Mouse (Mus musculus): ENCODE measurements around the gene Spint3. TPM values are rescaled to one million over a fixed set of nuclear protein-coding genes. Genes with fewer than 3 reads are reported as not detected.

Spint3 gene
- polyA plus RNA-seq, 1 experiment from 2014 or later: not detected

DNA sequence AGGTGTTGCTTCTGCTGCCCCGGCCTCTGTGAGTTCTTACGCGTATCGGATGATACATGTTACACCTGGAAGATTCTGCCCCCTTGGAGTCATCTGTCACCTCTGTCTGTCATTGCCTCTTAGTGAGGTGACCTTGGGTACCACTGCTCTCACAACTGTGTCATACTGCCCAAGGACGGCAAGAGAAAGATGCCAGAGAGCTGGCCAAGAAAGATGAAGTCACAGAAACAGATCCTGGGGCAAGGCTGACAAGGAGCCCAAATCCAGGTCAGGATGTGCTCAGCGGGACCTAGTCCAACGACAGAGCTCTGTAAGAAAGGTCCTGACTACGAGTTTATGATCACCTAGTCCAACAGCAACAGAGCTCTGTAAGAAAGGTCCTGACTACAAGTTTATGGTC lies 13.2 kb downstream of the Spint3 start:
- H3K27me3 ChIP-seq (replicated peaks; ENCODE audit: control insufficient read depth, insufficient read depth, low read length): no peaks in the 10 kb centered on the region
- no peak overlapping the region for H3K4me2 ChIP-seq (ENCODE audit: low read length)
- DNase-seq (ENCODE audit: low spot score): no peak
- H3K9me3 ChIP-seq (ENCODE audit: control insufficient read depth, low read length): no peaks in the 10 kb centered on the region
- ATAC-seq (replicated peaks; ENCODE audit: low FRiP score, low TSS enrichment, low read depth): no peak
- no peak overlapping the region for H3K27ac ChIP-seq (ENCODE audit: low read depth)
- no peak overlapping the region for H3K4me3 ChIP-seq (ENCODE audit: low read depth, low read length)
- 83% methylated on average over 8 of the region's 8 CpGs for WGBS
- H3K4me1 ChIP-seq (replicated peaks; ENCODE audit: control insufficient read depth, insufficient read depth, low read length): peaks cover 15% of the 10 kb centered on the region
- H3K9ac ChIP-seq (ENCODE audit: low read length): no peak overlapping the region
- no peaks in the 10 kb centered on the region for H3K36me3 ChIP-seq (ENCODE audit: control insufficient read depth, insufficient read depth, low read length)

DNA sequence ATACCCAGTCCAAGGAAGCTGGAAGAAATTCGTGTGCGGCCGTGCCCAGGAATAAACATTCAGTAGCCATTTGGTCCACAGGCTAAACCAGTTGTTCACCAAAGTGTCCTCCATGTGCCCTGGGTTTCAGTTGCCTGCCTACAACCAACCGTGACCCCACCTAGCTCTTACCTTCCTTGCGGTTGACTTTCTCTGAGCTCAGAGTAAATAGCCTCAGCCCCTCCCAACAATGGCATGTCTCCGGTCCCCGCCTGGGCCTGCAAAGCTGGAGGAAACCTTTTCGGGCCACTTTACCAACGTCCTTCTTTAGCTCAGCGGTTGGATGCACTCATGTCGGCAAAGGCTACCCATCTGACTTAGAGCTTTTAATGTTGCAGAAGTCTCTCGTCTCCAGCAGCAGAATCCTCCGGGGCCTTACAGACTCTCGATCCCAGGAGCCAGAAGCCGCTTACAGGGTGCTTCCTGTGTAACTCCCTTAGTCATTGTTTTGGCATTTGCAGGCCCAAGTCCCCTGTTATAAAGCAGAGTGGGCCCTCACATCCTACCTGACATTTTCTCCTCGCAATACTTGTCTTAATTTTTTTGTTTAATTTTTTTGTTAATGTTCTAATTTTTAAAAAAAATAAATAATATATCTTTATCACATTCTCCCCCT lies 14.1 kb downstream of the Spint3 start:
- Histone ChIP-seq H3K4me3 (ENCODE audit: low read depth, low read length) (no peak overlapping the region), H3K4me1 (replicated peaks; ENCODE audit: control insufficient read depth, insufficient read depth, low read length) (peaks cover 15% of the 10 kb centered on the region), H3K4me2 (ENCODE audit: low read length) (no peak overlapping the region; the same call in 1 of the 2 replicates), H3K27ac (ENCODE audit: low read depth) (no peak overlapping the region), H3K9me3 (ENCODE audit: control insufficient read depth, low read length) (no peaks in the 10 kb centered on the region), H3K9ac (ENCODE audit: low read length) (no peak overlapping the region), H3K36me3 (ENCODE audit: control insufficient read depth, insufficient read depth, low read length) (no peaks in the 10 kb centered on the region), H3K27me3 (replicated peaks; ENCODE audit: control insufficient read depth, insufficient read depth, low read length) (no peaks in the 10 kb centered on the region)
- ATAC-seq (replicated peaks; ENCODE audit: low FRiP score, low TSS enrichment, low read depth) (0 out of 2 replicates have a peak, but pooled peaks have one; percentile 44), DNase-seq (ENCODE audit: low spot score) (peak; percentile 66)
- 31% methylated on average over 16 of the region's 16 CpGs for WGBS

DNA sequence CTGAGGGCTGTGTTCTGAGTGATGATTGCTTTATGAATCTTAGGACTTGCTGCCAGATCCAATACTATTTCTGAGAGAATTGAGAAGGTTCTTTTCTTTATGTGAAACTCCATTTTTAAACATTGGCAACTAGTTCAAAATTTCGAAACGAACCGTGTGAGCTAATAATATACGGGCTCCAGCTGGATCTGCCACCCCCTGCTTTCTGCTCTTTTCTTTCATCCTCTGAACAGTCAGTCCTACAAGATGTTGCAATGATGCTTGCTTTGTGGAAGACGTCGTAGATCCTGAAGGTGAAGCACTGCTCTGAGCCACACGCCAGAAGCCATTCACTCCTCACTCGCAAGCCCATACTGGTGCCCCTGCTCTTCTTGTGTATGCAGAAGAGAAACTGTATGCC lies 14.8 kb downstream of the Spint3 start:
- ATAC-seq (replicated peaks; ENCODE audit: low FRiP score, low TSS enrichment, low read depth) (no peak), DNase-seq (ENCODE audit: low spot score) (no peak)
- Histone ChIP-seq H3K27me3 (replicated peaks; ENCODE audit: control insufficient read depth, insufficient read depth, low read length) (no peaks in the 10 kb centered on the region), H3K4me3 (ENCODE audit: low read depth, low read length) (no peak overlapping the region), H3K4me1 (replicated peaks; ENCODE audit: control insufficient read depth, insufficient read depth, low read length) (peaks cover 12% of the 10 kb centered on the region), H3K9ac (ENCODE audit: low read length) (no peak overlapping the region), H3K36me3 (ENCODE audit: control insufficient read depth, insufficient read depth, low read length) (no peaks in the 10 kb centered on the region), H3K9me3 (ENCODE audit: control insufficient read depth, low read length) (no peaks in the 10 kb centered on the region), H3K4me2 (ENCODE audit: low read length) (no peak overlapping the region), H3K27ac (ENCODE audit: low read depth) (no peak overlapping the region)
- 75% methylated on average over 8 of the region's 8 CpGs for WGBS

DNA sequence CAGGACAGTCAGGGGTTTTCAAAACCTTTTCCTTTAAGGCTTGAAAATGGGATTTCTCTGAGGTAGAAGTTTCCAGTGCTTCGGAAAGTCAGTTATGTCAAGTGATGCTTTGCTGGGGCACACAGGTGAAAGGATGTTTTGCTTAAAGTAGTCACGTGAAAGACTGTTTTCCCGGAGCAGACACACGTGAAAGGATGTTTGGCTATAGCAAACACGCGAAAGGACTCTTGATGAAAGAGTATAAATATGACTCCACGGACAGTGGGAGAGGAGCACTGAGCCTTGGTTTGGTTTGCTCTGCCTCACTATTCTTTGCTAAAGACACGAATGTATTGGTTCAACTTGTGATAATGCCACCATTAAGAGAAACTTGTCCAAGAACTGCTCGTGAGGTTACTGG lies 21.8 kb downstream of the Spint3 start:
- Histone ChIP-seq H3K9ac (ENCODE audit: low read length) (no peak overlapping the region), H3K4me2 (ENCODE audit: low read length) (no peak overlapping the region), H3K4me3 (ENCODE audit: low read depth, low read length) (no peak overlapping the region), H3K36me3 (ENCODE audit: control insufficient read depth, insufficient read depth, low read length) (no peaks in the 10 kb centered on the region), H3K27me3 (replicated peaks; ENCODE audit: control insufficient read depth, insufficient read depth, low read length) (no peaks in the 10 kb centered on the region), H3K27ac (ENCODE audit: low read depth) (no peak overlapping the region), H3K4me1 (replicated peaks; ENCODE audit: control insufficient read depth, insufficient read depth, low read length) (no peaks in the 10 kb centered on the region), H3K9me3 (ENCODE audit: control insufficient read depth, low read length) (no peaks in the 10 kb centered on the region)
- WGBS: 88% methylated on average over 9 of the region's 9 CpGs
- no peak for DNase-seq (ENCODE audit: low spot score)
- no peak for ATAC-seq (replicated peaks; ENCODE audit: low FRiP score, low TSS enrichment, low read depth)

DNA sequence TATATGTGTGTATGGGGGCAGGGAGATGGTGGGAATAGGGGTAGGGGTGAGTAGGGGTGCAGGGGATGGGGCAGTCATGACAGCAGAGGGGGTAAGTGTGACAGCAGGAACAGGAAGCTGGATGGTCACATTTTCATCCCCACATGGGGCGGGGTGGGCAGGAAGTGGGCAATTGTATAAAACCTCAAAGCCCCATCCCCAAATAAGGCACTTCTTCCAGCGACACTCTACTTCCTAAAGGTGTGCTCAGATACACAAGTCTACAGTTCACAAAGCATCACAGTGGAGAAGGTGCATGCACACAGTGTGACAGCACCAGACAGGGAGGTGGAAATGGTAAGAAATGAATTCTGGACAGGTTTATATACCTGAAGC lies 22.4 kb downstream of the Spint3 start:
- no peak for DNase-seq (ENCODE audit: low spot score)
- no peaks in the 10 kb centered on the region for H3K36me3 ChIP-seq (ENCODE audit: control insufficient read depth, insufficient read depth, low read length)
- no peaks in the 10 kb centered on the region for H3K4me1 ChIP-seq (replicated peaks; ENCODE audit: control insufficient read depth, insufficient read depth, low read length)
- no peaks in the 10 kb centered on the region for H3K27me3 ChIP-seq (replicated peaks; ENCODE audit: control insufficient read depth, insufficient read depth, low read length)
- WGBS: 81% methylated on average over 2 of the region's 2 CpGs
- H3K9me3 ChIP-seq (ENCODE audit: control insufficient read depth, low read length): no peaks in the 10 kb centered on the region
- H3K9ac ChIP-seq (ENCODE audit: low read length): no peak overlapping the region
- no peak overlapping the region for H3K4me2 ChIP-seq (ENCODE audit: low read length)
- no peak overlapping the region for H3K4me3 ChIP-seq (ENCODE audit: low read depth, low read length)
- no peak overlapping the region for H3K27ac ChIP-seq (ENCODE audit: low read depth)
- no peak for ATAC-seq (replicated peaks; ENCODE audit: low FRiP score, low TSS enrichment, low read depth)

DNA sequence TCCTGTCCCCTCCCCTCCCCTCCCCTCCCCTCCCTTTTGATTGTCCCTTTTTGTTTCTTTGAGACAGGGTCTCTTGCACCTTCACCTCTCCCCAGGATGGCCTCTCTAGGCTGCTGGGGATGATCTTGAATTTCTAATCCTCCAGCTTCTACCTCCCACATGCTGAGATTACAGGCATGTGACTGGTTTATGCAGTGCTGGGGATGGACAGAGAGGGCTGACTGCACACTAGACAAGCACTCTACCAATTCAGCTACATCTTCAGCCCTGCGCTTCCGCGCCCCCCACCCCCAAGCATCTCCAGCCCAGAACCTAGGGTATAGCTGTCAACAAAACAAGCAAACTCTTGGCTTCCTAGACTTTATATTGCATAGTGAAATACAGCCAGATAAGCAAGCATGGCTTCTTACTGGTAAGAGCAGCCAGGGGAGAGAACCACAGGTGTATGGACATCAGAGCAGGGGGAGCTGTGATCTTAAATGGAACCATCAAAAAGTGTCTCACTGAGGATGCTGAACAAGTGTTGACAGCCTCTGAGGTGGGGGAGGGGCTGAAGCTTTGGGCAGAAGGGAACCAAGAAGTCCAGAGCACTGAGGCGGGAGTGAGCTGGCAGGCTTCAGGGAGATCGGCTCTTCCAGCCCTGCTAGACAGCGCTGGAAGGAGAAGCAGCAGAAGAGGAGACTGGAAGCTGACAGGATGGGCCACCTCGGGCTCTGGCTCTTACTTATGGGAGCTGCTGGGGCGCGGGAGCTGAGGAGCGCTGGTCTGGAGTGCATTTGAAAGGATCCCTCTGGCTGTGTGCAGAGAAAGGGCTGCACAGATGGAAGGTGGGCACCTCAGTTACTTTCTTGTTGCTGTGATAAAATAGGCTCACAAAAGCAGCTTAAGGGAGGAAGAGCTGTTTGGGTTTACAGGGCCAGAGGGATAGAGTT lies 23.0 kb downstream of the Spint3 start:
- ATAC-seq (replicated peaks; ENCODE audit: low FRiP score, low TSS enrichment, low read depth) (no peak), DNase-seq (ENCODE audit: low spot score) (no peak)
- no peak overlapping the region for H3K4me3 ChIP-seq (ENCODE audit: low read depth, low read length)
- no peaks in the 10 kb centered on the region for H3K9me3 ChIP-seq (ENCODE audit: control insufficient read depth, low read length)
- WGBS: 25% methylated on average over 10 of the region's 10 CpGs
- no peak overlapping the region for H3K9ac ChIP-seq (ENCODE audit: low read length)
- H3K4me2 ChIP-seq (ENCODE audit: low read length): no peak overlapping the region
- no peak overlapping the region for H3K27ac ChIP-seq (ENCODE audit: low read depth)
- no peaks in the 10 kb centered on the region for H3K36me3 ChIP-seq (ENCODE audit: control insufficient read depth, insufficient read depth, low read length)
- H3K27me3 ChIP-seq (replicated peaks; ENCODE audit: control insufficient read depth, insufficient read depth, low read length): no peaks in the 10 kb centered on the region
- H3K4me1 ChIP-seq (replicated peaks; ENCODE audit: control insufficient read depth, insufficient read depth, low read length): no peaks in the 10 kb centered on the region

DNA sequence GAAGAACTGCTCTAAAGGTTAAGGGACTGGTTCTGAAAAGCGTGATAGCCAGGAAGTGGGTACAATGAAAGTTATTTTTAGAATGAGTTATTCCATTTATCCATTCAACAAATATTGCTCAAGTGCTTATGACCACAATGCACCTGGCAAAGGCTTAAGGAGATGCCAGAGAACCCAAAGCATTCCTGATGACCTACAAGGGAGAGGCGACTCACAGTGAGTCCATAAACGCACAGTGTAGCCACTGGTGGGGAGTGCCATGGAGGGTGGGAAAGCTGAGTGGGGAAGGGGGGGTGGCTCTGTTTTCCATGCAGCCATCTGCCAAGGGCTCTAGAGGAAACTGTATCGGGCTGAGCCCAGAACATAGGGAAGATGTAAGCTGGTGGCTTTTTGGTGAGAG lies 23.9 kb downstream of the Spint3 start:
- Histone ChIP-seq H3K4me1 (replicated peaks; ENCODE audit: control insufficient read depth, insufficient read depth, low read length) (no peaks in the 10 kb centered on the region), H3K27me3 (replicated peaks; ENCODE audit: control insufficient read depth, insufficient read depth, low read length) (no peaks in the 10 kb centered on the region), H3K4me3 (ENCODE audit: low read depth, low read length) (no peak overlapping the region), H3K27ac (ENCODE audit: low read depth) (no peak overlapping the region), H3K4me2 (ENCODE audit: low read length) (no peak overlapping the region), H3K36me3 (ENCODE audit: control insufficient read depth, insufficient read depth, low read length) (no peaks in the 10 kb centered on the region), H3K9me3 (ENCODE audit: control insufficient read depth, low read length) (no peaks in the 10 kb centered on the region), H3K9ac (ENCODE audit: low read length) (no peak overlapping the region)
- DNase-seq (ENCODE audit: low spot score) (no peak), ATAC-seq (replicated peaks; ENCODE audit: low FRiP score, low TSS enrichment, low read depth) (no peak)
- 49% methylated on average over 4 of the region's 4 CpGs for WGBS

DNA sequence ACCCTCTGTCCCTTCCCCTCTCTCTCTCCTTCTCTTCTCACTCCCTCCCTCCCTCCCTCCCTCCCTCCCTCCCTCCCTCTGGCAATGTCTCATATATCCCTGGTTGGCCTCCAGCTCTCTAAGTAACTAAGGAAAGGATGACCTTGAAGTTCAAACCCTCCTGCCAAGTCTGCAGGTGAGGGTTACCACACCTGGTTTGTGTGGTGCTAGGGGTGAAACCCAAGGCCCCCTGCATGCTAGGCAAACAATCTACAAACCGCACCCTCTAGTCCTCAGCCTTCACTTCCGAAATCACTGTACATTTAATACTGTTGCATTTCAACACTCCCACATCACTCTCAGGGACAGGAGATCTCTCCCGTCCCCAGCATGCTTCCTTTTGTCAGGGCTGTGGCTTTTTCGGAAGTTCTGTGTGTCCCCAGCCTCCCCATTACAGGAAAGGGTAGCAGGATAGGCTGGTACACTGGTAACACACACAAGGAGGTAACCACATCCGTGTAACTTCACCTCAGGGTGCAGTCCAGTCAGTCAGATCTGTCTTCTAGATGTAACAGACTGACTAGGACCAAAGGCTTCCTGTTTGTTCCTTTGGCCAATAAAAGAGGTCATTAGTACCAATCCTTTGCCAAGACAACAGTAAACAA lies 28.7 kb downstream of the Spint3 start:
- WGBS: 47% methylated on average over 5 of the region's 5 CpGs

More for the DNA sequence above, 28.7 kb downstream of the Spint3 start:
- peaks cover 11% of the 10 kb centered on the region; the same call in 1 of the 2 replicates for H3K4me1 ChIP-seq (replicated peaks; ENCODE audit: control insufficient read depth, insufficient read depth, low read length)
- no peaks in the 10 kb centered on the region for H3K9me3 ChIP-seq (ENCODE audit: control insufficient read depth, low read length)
- DNase-seq (ENCODE audit: low spot score) (no peak), ATAC-seq (replicated peaks; ENCODE audit: low FRiP score, low TSS enrichment, low read depth) (no peak)
- no peak overlapping the region for H3K27ac ChIP-seq (ENCODE audit: low read depth)
- no peak overlapping the region for H3K4me2 ChIP-seq (ENCODE audit: low read length)
- no peaks in the 10 kb centered on the region for H3K36me3 ChIP-seq (ENCODE audit: control insufficient read depth, insufficient read depth, low read length)
- no peaks in the 10 kb centered on the region for H3K27me3 ChIP-seq (replicated peaks; ENCODE audit: control insufficient read depth, insufficient read depth, low read length)
- no peak overlapping the region for H3K4me3 ChIP-seq (ENCODE audit: low read depth, low read length)
- no peak overlapping the region for H3K9ac ChIP-seq (ENCODE audit: low read length)
